Mouse (Mus musculus): Measurements from ENCODE around the gene Chaf1b.

DNA sequence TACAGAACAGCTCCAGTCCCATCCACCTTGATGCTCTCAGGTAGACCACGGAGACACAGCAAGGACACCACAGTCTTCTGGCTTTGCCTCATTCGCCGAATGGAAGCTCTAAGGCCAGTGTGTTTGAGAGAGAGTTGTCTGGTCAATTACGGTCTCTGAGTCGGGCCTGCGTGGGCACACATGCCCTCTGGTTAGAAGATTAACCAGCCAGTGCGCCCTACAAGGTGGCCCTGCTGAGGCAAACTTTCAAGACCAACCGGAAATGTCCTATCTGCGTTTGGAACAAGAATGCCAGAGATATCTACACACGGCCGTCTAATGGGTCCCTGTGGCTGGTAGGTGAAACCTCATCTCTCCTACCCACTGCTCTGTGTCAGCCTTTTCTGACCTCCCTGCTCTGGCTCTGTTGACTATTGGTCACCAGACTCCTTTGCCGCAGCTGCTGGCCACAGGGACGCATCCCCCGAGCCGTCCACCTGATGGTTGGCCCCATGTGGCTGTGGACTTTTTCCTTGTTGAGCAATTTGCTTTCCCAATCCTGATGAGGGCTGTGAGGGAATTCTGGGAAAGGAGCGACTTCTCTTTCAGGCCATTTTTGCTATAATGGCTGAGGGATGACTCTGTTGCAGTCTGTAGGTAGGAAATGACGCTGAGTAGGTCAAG, 45.8 kb downstream of the Chaf1b start:
- no peak for TF ChIP-seq POLR2A (IDR thresholded peaks at IDR 0.05; ENCODE audit: low read depth, low read length)
- TF ChIP-seq CTCF (IDR thresholded peaks at IDR 0.05; ENCODE audit: extremely low read depth, insufficient read length, insufficient replicate concordance, low read depth, low read length) = no peak
